Mouse (Mus musculus): ENCODE measurements around the gene Hsd3b6. TPM values are rescaled to one million over a fixed set of nuclear protein-coding genes. Genes with fewer than 3 reads are reported as not detected.

Hsd3b6 gene
- polyA plus RNA-seq (2012; rRNA removed), result 8.5 and 27.4 TPM in 2 replicates

GRCm38 (mm10) chr3:98814101-98814670 lies at the start of gene Hsd3b6:
Hsd3b6 (minus strand) TSS chr3:98814443.

DNA sequence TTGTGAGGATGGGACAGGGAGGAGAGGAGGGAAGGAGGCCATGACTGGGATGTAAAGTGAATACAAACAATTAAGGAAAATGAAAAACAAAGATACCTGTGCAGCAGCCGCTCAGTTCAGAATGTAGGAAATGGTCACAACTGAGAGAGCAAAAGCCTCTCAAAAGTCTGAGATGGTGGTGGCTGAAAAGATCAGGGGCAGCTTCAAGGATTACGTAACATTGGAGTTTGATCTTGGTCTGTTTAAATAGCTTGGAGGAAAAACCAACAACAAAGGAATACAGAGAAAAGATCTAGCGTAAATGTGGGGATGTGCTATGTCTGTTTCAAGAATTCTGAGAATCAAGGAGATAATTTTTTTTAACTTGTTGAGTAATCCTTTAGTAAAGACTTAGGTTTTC lies 45.3 kb upstream of the Hsd3b6 start, which contains the start of gene Hsd3b1:
Hsd3b1 (minus strand) TSS at position 219 of the 400 bp plus-strand sequence.

Other genes with a start within 250 kb of the Hsd3b6 start
- gene Gm10681, start 225.6 kb downstream of the Hsd3b6 start, polyA plus RNA-seq (2012; rRNA removed), result 0.04 TPM in 1 of 2 replicates, not detected in the other
- not detected in 2 replicates for gene Hsd3b5, start 184.2 kb downstream of the Hsd3b6 start, polyA plus RNA-seq (2012; rRNA removed)
- gene Hsd3b2, start 89.9 kb downstream of the Hsd3b6 start, polyA plus RNA-seq (2012; rRNA removed), result not detected in 2 replicates
- 0.13 TPM in 1 of 2 replicates, not detected in the other for gene Hsd3b3, start 51.3 kb downstream of the Hsd3b6 start, polyA plus RNA-seq (2012; rRNA removed)
- gene Hsd3b1, start 45.4 kb upstream of the Hsd3b6 start, polyA plus RNA-seq (2012; rRNA removed), result 0.87 and 1.0 TPM in 2 replicates
- 0.02 and 0.07 TPM in 2 replicates for gene Hao2, start 78.8 kb upstream of the Hsd3b6 start, polyA plus RNA-seq (2012; rRNA removed)